Mouse (Mus musculus): ENCODE measurements at regions not wholly inside any gene's neighbourhood (a gene's known extent, or its start where the extent isn't known, plus 50 kb on each side); places are given as distances from the start of the nearest gene placed in this dataset.
"Not testable (repeated sequence)": the region's sequence is repeated elsewhere in the genome, so short reads cannot be mapped to it uniquely, and the experiment has no call there.

GRCm38 (mm10) chr14:27562564-27562963, 54.3 kb upstream of the Ccdc66 start:
- not testable (repeated sequence) for DNase-seq

- DNase-seq: not testable (repeated sequence)
Observed at GRCm38 (mm10) chr14:27561974-27562373, 53.7 kb upstream of the Ccdc66 start.

GRCm38 (mm10) chr14:27560434-27560833, 52.2 kb upstream of the Ccdc66 start:
- DNase-seq: peak; percentile 58 to 60

GRCm38 (mm10) chr14:27558794-27559491, 50.7 kb upstream of the Ccdc66 start:
- DNase-seq: no peak
